Mouse (Mus musculus) 3T3-L1 (cell line): ENCODE measurements around the gene Enkd1.

Experiments used
- DNase-seq: peaks from one replicate; pipeline ENCODE4 v3.0.0-alpha.2; 2015; ENCODE audit warnings: low read depth, low spot score

The Enkd1 gene

DNA sequence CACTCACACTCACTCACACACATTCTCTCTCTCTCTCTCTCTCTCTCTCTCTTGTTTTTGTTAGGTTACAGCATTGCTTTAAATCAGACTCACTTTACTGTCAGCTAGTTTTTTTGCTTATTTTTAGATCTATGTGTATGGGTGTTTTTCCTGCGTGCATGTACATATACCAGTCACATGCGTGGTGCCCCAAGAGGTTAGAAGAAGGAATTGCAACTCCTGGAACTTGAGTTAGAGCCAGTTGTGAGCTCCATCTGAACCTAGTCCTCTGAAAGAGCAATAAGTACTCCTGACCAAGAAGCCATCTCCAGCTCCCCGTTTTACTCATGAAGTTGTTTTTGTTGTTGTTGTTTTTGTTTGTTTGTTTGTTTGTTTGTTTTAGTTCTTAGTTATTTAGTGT lies 46.8 kb downstream of the Enkd1 start:
- peak; percentile 74 for DNase-seq

DNA sequence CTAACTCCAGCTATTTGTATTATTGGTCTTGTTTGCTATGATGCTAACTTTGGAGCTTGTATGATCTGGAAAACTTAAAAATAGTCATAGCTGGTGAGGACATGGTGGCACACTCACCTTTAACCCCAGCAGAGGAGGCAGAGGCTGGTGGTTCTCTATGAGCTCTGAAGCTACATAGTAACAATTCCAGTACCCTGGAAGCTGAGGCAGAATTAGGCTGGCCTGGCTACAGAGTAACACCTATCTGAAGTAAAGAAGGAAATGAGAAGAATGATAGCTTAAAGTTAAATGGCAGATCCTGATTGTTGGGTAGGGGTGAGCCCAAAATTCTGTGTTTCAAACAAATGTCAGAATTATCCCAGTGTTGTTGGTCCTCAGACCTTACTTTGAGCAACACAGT lies 50.4 kb downstream of the Enkd1 start:
- no peak for DNase-seq
